Mouse (Mus musculus): Measurements from ENCODE around the gene Zfp607b. TPM values are rescaled to one million over a fixed set of nuclear protein-coding genes. Genes with fewer than 3 reads are reported as not detected.
A peak's percentile ranks its signal among the peaks of the same experiment; 100 is the strongest.

Gene Zfp607b
- polyA plus RNA-seq (2015; fragmentation: Nextera tagmentation; extraction: Ambion mirVana) = 1.5 and 2.9 TPM in 2 replicates

DNA sequence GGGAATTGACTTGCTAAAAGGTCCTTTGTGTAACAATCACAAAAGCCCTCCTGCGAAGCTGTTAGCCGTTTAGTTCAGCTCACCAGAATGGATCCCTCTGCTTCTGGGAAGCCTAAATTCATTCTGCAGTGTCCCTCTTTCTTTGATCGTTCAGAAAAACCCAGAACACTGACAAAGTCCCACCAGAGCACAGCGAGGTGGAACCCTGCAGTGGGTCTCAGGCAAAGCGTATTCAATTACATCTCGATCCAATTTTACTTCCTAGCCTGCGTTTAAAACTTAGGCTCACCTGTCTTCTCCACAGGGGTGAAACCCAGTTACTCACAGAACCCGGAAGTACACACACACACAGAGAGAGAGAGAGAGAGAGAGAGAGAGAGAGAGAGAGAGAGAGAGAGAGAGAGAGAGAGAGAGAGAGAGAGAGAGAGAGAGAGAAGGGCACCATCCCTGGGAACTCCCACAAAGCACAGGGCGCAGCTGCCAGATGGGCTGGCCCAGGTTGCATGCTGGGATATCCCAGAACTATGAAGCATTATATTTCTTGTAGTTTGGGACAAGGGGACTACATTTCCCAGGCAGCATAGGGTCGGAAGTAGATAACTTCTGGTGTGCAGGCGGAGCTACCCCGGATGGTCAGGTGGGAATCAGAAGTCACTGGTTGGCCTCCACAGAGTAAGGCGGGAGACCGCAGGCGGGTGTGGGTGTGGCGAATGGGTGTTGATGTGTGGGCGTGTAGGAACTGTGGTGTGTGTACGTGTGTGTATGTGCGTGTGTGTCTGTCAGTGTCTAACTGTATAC lies at the start of gene Zfp607b:
TSS of gene Zfp607b (plus strand) at position 526 of the 798 bp plus-strand sequence.
- H3K4me2 ChIP-seq = peak within 1 kb of the TSS; percentile 86
- peaks cover 13% of the 10 kb centered on the region for H3K27me3 ChIP-seq (replicated peaks)
- no peaks in the 10 kb centered on the region for H3K9me3 ChIP-seq
- H3K36me3 ChIP-seq = no peaks in the 10 kb centered on the region
- WGBS = 1% methylated on average over 19 of the region's 19 CpGs
- peak; percentile 98 for ATAC-seq (ENCODE audit: extremely low read depth, insufficient number of reproducible peaks, low FRiP score, low TSS enrichment)
- peak within 1 kb of the TSS; percentile 67 for H3K27ac ChIP-seq (replicated peaks)
- peak within 1 kb of the TSS; percentile 61 for H3K4me3 ChIP-seq
- peaks cover 21% of the 10 kb centered on the region for H3K4me1 ChIP-seq
- peak within 1 kb of the TSS; percentile 87 for H3K9ac ChIP-seq

DNA sequence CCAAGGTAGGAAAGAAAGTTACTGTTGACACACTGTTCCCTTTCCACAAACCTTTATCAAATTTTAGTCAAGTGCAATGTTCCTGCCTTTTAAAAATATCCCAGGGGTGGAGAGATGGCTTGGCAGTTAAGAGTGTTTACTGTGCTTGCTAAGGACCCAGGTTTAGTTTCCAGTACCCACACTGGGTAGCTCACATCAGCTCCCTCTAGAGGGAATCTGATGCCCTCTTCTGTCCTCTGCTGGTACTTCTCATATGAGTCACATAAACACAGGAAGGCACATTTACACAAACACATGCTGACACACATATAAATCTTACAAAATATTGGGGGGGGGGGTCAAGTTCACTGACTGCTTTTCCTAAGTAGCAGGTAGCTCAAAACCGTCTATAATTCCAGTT lies 44.7 kb upstream of the Zfp607b start:
- Histone ChIP-seq H3K36me3 (peaks cover 2% of the 10 kb centered on the region), H3K4me2 (no peak overlapping the region), H3K9ac (no peak overlapping the region), H3K27me3 (replicated peaks) (no peaks in the 10 kb centered on the region), H3K9me3 (no peaks in the 10 kb centered on the region), H3K4me1 (no peaks in the 10 kb centered on the region), H3K4me3 (no peak overlapping the region), H3K27ac (replicated peaks) (no peak overlapping the region)
- 41% methylated on average over 1 of the region's 1 CpGs for WGBS
- ATAC-seq (ENCODE audit: extremely low read depth, insufficient number of reproducible peaks, low FRiP score, low TSS enrichment) = no peak

DNA sequence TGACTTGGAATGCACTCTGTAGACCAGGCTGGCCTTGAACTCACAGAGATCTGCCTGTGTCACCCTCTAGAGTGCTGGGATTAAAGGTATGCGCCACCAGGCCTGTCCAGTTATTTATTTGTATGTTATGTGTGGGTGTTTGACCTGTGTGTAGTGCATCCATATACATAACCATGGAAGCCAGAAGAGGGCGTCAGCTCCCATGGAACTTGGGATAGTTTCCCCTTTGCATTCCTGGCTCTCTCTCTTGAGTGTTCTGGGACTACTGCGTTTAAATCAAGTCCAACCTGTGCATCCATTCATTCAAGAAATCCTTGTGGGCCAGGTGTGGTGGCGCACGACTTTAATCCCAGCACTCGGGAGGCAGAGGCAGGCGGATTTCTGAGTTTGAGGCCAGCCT lies 42.6 kb upstream of the Zfp607b start:
- H3K9me3 ChIP-seq = no peaks in the 10 kb centered on the region
- H3K9ac ChIP-seq = no peak overlapping the region
- no peak overlapping the region for H3K4me2 ChIP-seq
- no peaks in the 10 kb centered on the region for H3K36me3 ChIP-seq
- no peak overlapping the region for H3K4me3 ChIP-seq
- H3K4me1 ChIP-seq = no peaks in the 10 kb centered on the region
- WGBS = 75% methylated on average over 7 of the region's 7 CpGs
- no peak overlapping the region for H3K27ac ChIP-seq (replicated peaks)
- H3K27me3 ChIP-seq (replicated peaks) = peaks cover 17% of the 10 kb centered on the region
- no peak for ATAC-seq (ENCODE audit: extremely low read depth, insufficient number of reproducible peaks, low FRiP score, low TSS enrichment)

DNA sequence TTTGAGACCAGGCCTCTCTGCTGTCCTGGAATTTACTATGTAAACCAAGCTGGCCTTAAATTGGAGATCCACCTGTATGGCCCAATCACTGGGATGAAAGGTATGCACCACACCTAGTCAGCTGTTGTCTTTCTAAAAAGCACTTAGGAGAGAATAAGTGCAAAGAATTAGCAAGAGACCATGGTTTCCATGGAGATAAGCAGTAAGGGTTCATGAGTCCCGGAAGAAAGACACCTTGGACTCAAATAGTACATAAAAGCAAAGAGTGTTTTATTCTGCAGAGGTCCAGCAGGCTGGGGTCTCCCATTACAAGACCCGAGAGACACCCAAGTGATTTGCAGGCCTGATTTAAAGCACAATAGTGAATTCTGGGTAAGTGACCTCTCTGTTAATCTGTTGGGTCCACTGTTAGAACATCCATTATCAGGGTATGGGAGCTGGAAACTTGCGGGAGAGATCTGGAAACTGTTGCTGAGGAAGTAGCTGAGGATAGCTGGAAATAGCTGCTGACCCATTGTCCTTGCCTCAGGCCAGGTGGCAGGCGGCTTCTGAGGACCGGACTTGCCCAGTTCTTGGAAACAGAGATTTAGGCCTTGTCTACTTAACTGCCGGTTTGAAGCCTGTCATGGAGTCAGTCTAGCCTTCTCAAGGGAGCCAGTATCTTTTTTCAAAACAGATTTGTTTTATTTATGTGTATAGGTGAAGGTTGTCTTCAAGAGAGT lies 41.7 kb upstream of the Zfp607b start:
- Histone ChIP-seq H3K4me1 (no peaks in the 10 kb centered on the region), H3K9ac (no peak overlapping the region), H3K9me3 (no peaks in the 10 kb centered on the region), H3K4me3 (no peak overlapping the region), H3K27me3 (replicated peaks) (peaks cover 27% of the 10 kb centered on the region), H3K36me3 (no peaks in the 10 kb centered on the region), H3K27ac (replicated peaks) (no peak overlapping the region), H3K4me2 (no peak overlapping the region)
- WGBS = 65% methylated on average over 6 of the region's 6 CpGs
- ATAC-seq (ENCODE audit: extremely low read depth, insufficient number of reproducible peaks, low FRiP score, low TSS enrichment) = no peak

DNA sequence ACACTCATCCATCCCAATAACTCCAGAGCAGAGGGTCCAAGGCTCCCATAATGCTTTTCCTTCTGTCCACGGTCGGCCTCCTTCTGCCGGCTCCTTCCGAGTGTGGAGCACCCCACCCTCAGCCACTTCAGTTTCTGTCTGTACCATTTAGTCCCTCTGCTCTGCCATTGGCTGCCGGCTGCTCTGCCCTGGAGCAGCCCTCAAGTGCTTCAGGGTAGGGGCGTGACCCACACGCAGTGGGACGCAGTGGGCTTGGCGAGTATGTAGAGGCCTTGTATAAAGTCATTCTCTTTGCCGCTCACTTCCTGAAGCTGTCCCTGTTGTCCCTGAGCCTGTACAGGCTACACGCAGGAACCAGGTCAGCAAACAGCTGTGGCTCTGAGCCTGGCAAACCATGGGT lies 39.4 kb upstream of the Zfp607b start:
- Histone ChIP-seq H3K9ac (no peak overlapping the region), H3K9me3 (no peaks in the 10 kb centered on the region), H3K27ac (replicated peaks) (no peak overlapping the region), H3K4me3 (no peak overlapping the region), H3K4me1 (peaks cover 6% of the 10 kb centered on the region), H3K27me3 (replicated peaks) (peaks cover 49% of the 10 kb centered on the region), H3K4me2 (no peak overlapping the region), H3K36me3 (no peaks in the 10 kb centered on the region)
- 79% methylated on average over 11 of the region's 11 CpGs for WGBS
- no peak for ATAC-seq (ENCODE audit: extremely low read depth, insufficient number of reproducible peaks, low FRiP score, low TSS enrichment)

DNA sequence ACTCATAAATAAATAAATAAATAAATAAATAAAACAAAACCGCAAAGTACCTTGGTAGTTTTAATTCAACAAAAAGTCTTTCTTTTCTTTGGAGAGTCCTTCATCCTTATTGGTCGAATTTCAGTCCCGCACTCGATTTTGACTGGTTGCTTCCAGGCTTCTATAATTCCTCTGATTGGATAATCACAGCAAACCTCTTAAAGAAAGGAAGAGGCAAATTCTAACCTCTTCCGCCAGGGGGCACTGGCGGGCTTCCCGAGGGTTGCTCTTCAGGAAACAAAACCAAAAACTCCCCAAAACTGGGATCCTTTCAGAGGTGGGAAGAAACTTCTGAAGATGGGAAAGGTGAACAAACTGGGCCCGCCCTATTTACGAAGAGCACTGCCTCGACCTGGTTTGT lies 38.2 kb upstream of the Zfp607b start:
- H3K27ac ChIP-seq (replicated peaks) = no peak overlapping the region
- H3K9ac ChIP-seq = no peak overlapping the region
- no peaks in the 10 kb centered on the region for H3K36me3 ChIP-seq
- peak overlapping the region; percentile 35 for H3K4me2 ChIP-seq
- no peaks in the 10 kb centered on the region for H3K9me3 ChIP-seq
- peaks cover 62% of the 10 kb centered on the region for H3K27me3 ChIP-seq (replicated peaks)
- 4% methylated on average over 10 of the region's 10 CpGs for WGBS
- no peak for ATAC-seq (ENCODE audit: extremely low read depth, insufficient number of reproducible peaks, low FRiP score, low TSS enrichment)
- H3K4me1 ChIP-seq = peaks cover 8% of the 10 kb centered on the region
- 0 out of 2 replicates have a peak overlapping the region, but pooled peaks have one; percentile 13 for H3K4me3 ChIP-seq

DNA sequence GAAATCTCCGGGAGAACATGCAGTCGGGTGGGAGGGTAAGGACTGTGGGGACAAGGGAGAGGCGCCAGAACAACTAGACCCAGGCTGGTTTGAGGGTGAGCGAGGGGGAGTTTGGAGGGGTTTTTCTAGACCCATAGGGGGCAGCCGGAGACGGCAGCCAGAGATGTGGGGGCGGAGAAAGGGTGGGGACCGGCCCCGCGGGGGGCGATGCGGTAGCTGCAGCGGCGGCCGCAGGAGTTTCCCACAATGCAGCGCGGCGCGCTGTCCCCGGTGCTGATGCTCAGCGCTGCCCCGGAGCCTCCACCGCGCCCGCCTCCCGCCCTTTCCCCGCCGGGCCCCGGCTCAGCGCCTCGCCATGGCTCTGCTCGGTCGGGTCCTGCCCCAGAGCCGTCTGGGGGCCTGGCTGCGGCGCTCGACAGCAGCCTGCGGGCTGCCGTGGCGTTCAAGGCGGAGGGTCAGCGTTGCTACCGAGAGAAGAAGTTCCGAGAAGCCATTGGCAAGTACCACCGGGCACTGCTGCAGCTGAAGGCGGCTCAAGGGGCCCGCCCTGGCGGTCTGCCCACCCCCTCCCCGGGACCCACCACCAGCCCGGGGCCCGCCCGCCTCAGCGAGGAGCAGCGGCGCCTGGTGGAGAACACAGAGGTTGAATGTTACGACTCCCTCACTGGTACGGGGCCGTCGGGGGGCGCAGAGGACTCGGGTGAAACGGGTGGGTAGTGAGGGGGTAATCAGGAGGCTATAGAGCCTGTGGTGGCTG lies 35.3 kb upstream of the Zfp607b start, which contains the start of gene Ttc9b:
TSS of gene Ttc9b (plus strand) at position 235 of the 757 bp plus-strand sequence.
- Histone ChIP-seq H3K9me3 (no peaks in the 10 kb centered on the region), H3K9ac (no peak within 1 kb of the TSS), H3K4me3 (peak within 1 kb of the TSS; percentile 34), H3K4me1 (peaks cover 9% of the 10 kb centered on the region), H3K27ac (replicated peaks) (no peak within 1 kb of the TSS), H3K4me2 (peak within 1 kb of the TSS; percentile 60), H3K36me3 (peaks cover 17% of the 10 kb centered on the region), H3K27me3 (replicated peaks) (peaks cover 91% of the 10 kb centered on the region)
- 3% methylated on average over 62 of the region's 62 CpGs for whole genome bisulfite sequencing
- ATAC-seq (ENCODE audit: extremely low read depth, insufficient number of reproducible peaks, low FRiP score, low TSS enrichment) = no peak; the same call in 1 of the 2 replicates

DNA sequence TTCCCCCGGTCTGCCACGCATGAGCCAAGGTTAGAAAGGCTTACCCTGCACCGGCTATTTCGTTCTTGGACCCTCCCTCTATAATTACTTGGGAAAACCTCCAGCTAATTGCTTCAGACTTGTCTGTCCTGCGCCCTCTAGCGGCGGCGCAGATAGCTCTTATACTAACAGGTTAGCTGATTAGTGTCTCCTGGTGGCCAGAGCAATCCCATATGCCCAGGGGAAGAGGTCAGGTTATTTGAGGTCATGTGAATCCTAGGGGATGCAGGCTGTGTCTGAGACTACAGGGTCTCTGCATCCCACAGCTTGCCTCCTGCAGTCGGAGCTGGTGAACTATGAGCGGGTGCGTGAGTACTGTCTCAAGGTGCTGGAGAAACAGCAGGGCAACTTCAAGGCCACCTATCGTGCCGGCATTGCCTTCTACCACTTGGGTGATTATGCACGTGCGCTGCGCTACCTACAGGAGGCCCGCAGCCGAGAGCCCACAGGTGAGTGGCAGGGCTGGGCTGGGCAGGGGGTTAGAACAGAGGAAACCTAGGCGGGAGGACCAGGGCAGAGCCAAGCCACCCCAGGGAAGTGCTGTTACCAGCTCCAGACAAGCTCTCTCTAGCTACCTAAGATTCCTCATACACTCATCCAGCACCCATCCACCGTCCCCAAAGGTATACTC lies 34.4 kb upstream of the Zfp607b start:
- Histone ChIP-seq H3K4me2 (no peak overlapping the region), H3K27me3 (replicated peaks) (peaks cover 97% of the 10 kb centered on the region)
- no peak for ATAC-seq (ENCODE audit: extremely low read depth, insufficient number of reproducible peaks, low FRiP score, low TSS enrichment)

DNA sequence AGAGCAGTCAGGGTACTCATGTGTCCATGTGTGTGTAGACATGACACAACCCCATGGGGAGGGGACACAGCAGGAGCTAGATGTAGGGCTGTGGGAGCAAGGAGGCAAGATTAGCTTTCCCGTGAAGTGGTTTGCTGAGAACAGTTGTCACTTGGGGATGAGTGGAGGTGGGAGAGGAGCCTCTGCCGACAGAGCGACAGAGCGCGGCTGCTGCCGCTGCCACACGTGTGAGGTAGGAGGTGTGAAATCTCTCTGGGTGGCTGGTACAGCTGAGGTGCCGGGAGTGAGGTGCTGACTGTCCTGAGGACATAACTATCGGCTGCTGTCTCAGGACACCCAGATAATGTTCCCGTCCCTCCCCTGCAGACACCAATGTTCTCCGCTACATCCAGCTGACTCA lies 33.6 kb upstream of the Zfp607b start:
- no peak for ATAC-seq (ENCODE audit: extremely low read depth, insufficient number of reproducible peaks, low FRiP score, low TSS enrichment)

More for the DNA sequence above, 34.4 kb upstream of the Zfp607b start:
- Histone ChIP-seq H3K9ac (no peak overlapping the region), H3K9me3 (no peaks in the 10 kb centered on the region), H3K4me3 (no peak overlapping the region), H3K4me1 (peaks cover 9% of the 10 kb centered on the region), H3K27ac (replicated peaks) (no peak overlapping the region), H3K36me3 (peaks cover 20% of the 10 kb centered on the region)
- 56% methylated on average over 20 of the region's 20 CpGs for WGBS

DNA sequence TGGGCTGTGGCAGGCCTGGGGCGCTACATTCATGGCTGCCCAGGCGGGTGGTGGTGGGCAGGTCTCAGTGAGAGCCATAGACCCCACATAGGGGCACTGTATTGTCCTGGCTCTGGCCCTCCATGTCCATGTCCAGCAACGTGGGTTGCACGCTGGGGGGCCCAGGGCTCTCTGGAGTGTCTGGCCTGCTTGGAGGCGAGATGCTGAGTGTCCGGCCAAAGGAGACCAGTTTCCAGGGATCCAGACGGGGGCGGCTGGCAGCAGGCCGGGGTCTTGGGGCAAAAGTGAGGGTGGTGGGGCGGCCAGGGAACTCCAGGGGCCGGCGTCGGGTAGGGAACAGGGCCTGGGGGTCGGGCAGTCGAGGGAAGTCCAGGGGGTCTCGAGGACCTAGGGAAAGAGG lies 32.5 kb upstream of the Zfp607b start:
- no peak for ATAC-seq (ENCODE audit: extremely low read depth, insufficient number of reproducible peaks, low FRiP score, low TSS enrichment)
- H3K4me2 ChIP-seq = no peak overlapping the region
- WGBS = 84% methylated on average over 13 of the region's 16 CpGs
- H3K27me3 ChIP-seq (replicated peaks) = peaks cover 100% of the 10 kb centered on the region
- peaks cover 9% of the 10 kb centered on the region for H3K4me1 ChIP-seq
- H3K36me3 ChIP-seq = peaks cover 31% of the 10 kb centered on the region
- H3K27ac ChIP-seq (replicated peaks) = no peak overlapping the region
- H3K4me3 ChIP-seq = no peak overlapping the region
- no peaks in the 10 kb centered on the region for H3K9me3 ChIP-seq
- no peak overlapping the region for H3K9ac ChIP-seq

More for the DNA sequence above, 33.6 kb upstream of the Zfp607b start:
- peaks cover 98% of the 10 kb centered on the region for H3K27me3 ChIP-seq (replicated peaks)
- peaks cover 9% of the 10 kb centered on the region for H3K4me1 ChIP-seq
- H3K4me3 ChIP-seq = no peak overlapping the region
- H3K36me3 ChIP-seq = peaks cover 21% of the 10 kb centered on the region
- H3K9me3 ChIP-seq = no peaks in the 10 kb centered on the region
- H3K27ac ChIP-seq (replicated peaks) = no peak overlapping the region
- 14% methylated on average over 11 of the region's 11 CpGs for WGBS
- no peak overlapping the region for H3K4me2 ChIP-seq
- H3K9ac ChIP-seq = no peak overlapping the region

All from heart, embryonic 13.5 days (tissue).